Mouse (Mus musculus) forebrain, embryonic 13.5 days (tissue): ENCODE results near the gene Eef1g. TPM values are rescaled to one million over a fixed set of nuclear protein-coding genes. Genes with fewer than 3 reads are reported as not detected.

ENCODE experiments used
- ATAC-seq: fragments of 200-750 bp; cut with Nextera tagmentation; 2 replicates; pipeline ENCODE4 v1.8.0; 2017
- H3K27ac ChIP-seq: fragments of 300-500 bp; sonication (generic); 2 replicates; pipeline ENCODE4 v1.5.1; 2015; ENCODE audit warnings: inconsistent platforms, mild to moderate bottlenecking, moderate library complexity
- H3K27me3 ChIP-seq: fragments of 300-500 bp; sonication (generic); 2 replicates; pipeline ENCODE4 v1.6.1; 2015; ENCODE audit warnings: mild to moderate bottlenecking, inconsistent platforms
- H3K36me3 ChIP-seq: fragments of 300-500 bp; sonication (generic); 2 replicates; pipeline ENCODE4 v1.6.1; 2015; ENCODE audit warnings: mild to moderate bottlenecking, inconsistent platforms; ENCODE audit not compliant: poor library complexity, severe bottlenecking
- H3K4me1 ChIP-seq: fragments of 300-500 bp; sonication (generic); 2 replicates; pipeline ENCODE4 v1.6.1; 2015; ENCODE audit warnings: inconsistent platforms
- H3K4me2 ChIP-seq: fragments of 300-500 bp; sonication (generic); 2 replicates; pipeline ENCODE4 v1.6.1; 2015; ENCODE audit warnings: inconsistent platforms, mild to moderate bottlenecking, moderate library complexity
- H3K4me3 ChIP-seq: fragments of 300-500 bp; sonication (generic); 2 replicates; pipeline ENCODE4 v1.5.1; 2015; ENCODE audit warnings: mild to moderate bottlenecking, inconsistent platforms
- H3K9ac ChIP-seq: fragments of 300-500 bp; sonication (generic); 2 replicates; pipeline ENCODE4 v1.6.1; 2015; ENCODE audit warnings: mild to moderate bottlenecking, inconsistent platforms
- H3K9me3 ChIP-seq: fragments of 300-500 bp; sonication (generic); replicated peaks from 2 replicates; pipeline ENCODE4 v1.6.1; 2016; ENCODE audit warnings: inconsistent platforms
- WGBS: fragments of 180-500 bp; shearing (Covaris S2); methylation state at CpG from one replicate; pipeline ENCODE4 v1.1.7; 2015; 5-methylcytosine and 5-hydroxymethylcytosine counted together
- polyA plus RNA-seq: library from polyadenylated mRNA; unstranded; fragments of >200 nt; fragmentation: Nextera tagmentation; extraction: Ambion mirVana; gene quantifications from 2 replicates; pipeline ENCODE4 v1.2.1, GENCODE M21; 2015

Eef1g gene
- polyA plus RNA-seq, 1 experiment from 2014 or later, result 373 TPM

DNA sequence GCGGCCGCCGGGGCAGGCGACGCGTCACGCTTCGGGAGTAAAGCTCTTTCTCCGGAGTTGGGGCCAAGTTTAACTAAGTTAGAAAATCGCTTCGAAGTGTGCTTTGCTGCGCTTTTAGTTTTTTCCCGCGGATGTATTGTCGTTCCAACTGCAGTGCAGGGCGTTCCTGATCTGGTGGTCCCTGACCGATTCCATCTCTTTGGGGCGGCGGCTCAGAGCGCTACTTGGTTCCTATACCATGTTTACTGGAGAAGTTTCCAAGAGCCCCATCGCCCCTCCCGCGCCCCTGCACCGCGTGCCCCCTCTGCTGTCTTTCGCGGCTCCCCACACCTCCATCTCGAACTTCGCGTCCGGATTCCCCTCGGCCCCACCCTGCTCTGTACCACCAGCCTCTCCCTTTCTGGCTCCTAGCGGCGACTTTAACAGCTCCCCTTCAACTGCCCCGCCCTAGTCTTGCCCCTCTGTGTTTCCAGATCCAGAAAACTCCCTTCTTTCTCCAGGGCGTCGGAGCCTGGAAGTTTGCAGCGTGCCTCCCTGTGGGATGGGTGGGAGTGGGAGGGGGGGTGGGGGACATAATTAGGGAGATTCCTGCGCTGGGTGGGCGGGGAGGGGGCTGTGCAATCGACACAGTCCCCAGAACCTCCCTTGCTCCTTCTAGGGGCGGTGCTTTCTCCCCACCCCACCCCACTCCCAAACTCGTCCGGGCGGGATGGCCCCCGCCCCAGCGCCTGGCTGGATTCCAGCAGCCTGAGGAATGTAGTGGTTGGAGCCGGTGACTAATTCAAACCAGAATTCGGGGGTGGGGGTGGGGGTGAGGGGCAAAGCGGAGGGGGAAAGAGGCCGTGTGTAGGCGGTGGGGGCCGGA is 23.0 kb downstream of the Eef1g start:
- H3K4me1 ChIP-seq, result peaks cover 53% of the 10 kb centered on the region
- peak overlapping the region; percentile 64 for H3K9ac ChIP-seq
- H3K4me2 ChIP-seq, result peak overlapping the region; percentile 95
- WGBS, result under 1% methylated on average over 51 of the region's 53 CpGs
- peak; percentile 71 for ATAC-seq
- peak overlapping the region; percentile 51 for H3K4me3 ChIP-seq
- no peak overlapping the region for H3K27ac ChIP-seq
- H3K27me3 ChIP-seq, result peaks cover 42% of the 10 kb centered on the region
- no peaks in the 10 kb centered on the region for H3K9me3 ChIP-seq
- H3K36me3 ChIP-seq, result no peaks in the 10 kb centered on the region

DNA sequence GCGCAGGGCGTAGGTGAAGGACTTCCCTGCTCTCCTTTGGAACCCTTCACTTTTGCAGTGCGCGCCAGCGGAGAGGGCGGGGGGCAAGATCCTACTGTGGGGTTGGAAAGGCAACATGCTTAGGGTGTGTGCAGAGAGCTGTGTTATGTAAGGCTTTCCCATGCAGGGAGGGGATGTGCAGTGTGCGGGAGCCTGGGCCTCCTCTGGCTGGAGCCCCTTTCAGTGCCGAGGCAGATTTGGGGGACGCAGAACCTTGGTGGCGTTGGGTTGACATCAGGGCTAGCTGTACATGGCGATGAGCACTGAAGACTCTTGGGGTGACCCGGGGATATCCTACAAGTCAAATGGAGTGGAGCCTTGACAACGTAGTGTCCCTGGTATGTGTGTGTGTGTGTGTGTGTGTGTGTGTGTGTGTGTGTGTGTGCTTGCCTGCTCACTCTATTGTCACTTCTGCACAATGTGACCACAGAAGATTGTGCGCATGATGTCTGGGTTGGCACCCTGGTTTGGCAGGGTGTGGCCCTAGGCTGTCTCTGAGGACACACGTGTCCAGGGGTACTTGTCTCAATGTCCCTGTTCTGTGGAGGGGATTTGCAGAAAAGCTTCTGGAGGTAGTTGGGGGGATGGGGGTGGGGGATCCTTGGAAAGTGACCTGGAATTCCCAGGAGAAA is 23.7 kb downstream of the Eef1g start:
- Histone ChIP-seq H3K4me2 (peak overlapping the region; percentile 95), H3K4me3 (peak overlapping the region; percentile 51), H3K27me3 (peaks cover 42% of the 10 kb centered on the region), H3K4me1 (peaks cover 45% of the 10 kb centered on the region), H3K36me3 (no peaks in the 10 kb centered on the region), H3K9me3 (no peaks in the 10 kb centered on the region), H3K9ac (peak overlapping the region; percentile 56), H3K27ac (no peak overlapping the region)
- WGBS, result 18% methylated on average over 14 of the region's 15 CpGs
- peak; percentile 66 for ATAC-seq

DNA sequence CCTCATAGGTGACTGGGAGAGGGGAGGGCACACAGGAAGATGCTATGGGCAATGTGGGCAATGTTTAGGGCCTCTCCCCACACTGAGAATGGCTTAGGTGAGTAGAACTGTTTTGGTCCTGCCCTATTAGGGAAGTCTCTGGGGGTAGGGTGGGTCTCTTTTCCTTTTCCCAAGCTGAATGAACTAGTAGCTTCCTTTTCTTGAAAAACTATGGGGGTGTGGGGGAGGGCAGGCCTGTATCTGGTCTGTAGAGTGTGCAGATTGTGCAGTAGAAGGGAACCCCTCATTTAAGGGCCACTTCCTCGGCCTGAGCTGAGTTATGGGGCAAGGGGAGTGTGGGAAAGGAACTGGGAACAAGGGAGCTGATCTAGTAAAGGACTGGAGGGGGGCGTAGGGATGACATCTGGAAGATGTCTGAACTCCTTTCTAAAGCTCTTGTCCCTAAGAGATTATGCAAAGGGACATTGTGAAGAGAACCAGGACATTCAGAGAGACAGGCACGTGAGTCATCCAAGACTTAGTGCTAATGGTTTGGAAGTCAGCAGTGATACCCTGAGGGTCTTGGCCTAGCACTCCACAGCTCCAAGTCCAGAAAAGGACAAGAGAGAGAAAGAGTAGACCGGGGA is 24.5 kb downstream of the Eef1g start:
- H3K4me3 ChIP-seq, result no peak overlapping the region
- peaks cover 42% of the 10 kb centered on the region for H3K27me3 ChIP-seq
- no peaks in the 10 kb centered on the region for H3K9me3 ChIP-seq
- H3K4me1 ChIP-seq, result peaks cover 37% of the 10 kb centered on the region
- no peak overlapping the region for H3K4me2 ChIP-seq
- no peak overlapping the region for H3K27ac ChIP-seq
- 68% methylated on average over 4 of the region's 4 CpGs for WGBS
- no peak for ATAC-seq
- no peaks in the 10 kb centered on the region for H3K36me3 ChIP-seq
- no peak overlapping the region for H3K9ac ChIP-seq

DNA sequence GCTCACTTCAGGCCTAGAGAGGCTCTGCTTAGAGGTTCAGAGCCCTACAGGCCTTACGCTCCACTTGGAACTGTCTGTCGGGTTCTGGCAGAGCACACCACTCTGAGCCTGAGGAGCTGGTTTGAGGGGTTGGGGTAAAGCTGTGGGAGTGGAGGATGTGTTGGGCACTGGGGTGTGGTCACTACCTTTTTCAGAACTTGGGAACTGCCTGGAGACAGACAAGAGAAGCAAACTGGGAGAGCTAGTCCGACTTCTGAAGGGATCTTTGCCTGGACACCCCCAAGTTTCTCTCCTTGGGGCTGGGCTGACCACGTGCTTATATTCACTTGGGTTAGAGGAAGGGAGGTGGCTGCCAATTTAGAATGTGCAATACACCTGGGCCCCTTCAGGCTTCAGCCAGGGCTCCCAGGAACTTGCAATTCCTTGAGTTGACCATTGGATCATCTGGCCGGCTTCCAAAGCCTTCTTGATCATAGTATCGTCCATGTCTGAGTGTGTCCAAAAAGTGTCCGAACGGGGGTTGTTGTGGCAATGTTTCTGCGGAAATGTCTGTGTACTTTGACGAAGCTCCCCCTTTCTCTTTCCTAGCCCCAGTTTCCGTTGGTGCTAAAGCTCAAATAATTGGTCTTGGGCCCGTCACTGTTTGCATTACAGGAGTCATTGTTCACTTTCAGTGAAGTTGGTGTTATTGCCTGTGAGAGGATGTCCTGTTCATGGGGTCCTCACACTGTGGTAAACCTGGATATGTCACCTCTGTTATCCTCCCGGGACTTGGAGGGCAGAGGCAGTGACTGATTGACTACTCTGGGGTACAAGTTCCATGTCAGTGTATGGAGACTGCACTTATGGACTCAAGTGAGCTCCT is 25.3 kb downstream of the Eef1g start:
- ATAC-seq, result no peak
- Histone ChIP-seq H3K9me3 (no peaks in the 10 kb centered on the region), H3K36me3 (no peaks in the 10 kb centered on the region), H3K4me3 (no peak overlapping the region), H3K4me2 (no peak overlapping the region), H3K4me1 (peaks cover 37% of the 10 kb centered on the region), H3K27me3 (peaks cover 41% of the 10 kb centered on the region), H3K27ac (no peak overlapping the region), H3K9ac (no peak overlapping the region)
- WGBS, result 79% methylated on average over 13 of the region's 13 CpGs

DNA sequence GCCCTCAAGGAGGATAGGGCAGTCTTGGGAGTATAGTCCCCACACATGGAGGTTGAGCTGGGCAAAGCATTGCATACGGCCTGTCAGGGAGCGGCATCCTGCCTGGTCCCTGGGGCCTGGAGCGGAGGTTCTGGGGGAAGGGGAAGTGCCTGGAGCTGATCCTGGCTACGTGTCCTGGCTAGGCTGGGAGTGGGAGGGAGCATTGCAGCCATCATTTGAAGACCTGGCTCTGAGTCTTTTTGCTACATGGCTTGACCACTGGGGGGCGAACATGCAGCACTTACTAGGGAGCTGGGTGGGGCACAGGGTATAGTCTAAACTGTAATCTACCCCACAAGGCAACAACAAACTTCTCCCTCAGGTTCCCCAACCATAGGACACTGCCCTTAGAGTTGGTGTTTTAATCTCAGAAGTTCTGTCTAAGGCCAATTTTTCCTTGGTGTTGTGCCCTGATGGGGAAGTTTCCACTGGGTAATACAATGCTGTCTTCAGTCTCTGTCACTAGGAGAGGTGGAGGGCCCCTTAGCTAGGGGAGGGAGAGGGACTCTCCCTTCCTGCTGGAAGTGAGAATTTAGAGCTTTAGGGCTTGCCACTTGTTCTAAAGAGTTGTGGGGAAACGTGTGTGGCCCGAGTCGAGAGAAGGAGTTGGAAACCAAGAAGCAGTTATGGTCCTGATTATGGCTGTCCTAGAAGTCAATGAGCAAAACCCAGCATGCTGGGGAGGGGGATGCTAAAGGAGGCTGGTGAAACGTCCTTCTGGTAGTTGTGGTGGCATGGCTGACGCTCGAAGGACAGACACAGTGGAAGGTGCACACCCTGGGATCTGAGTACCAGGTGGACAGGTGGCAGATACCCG is 26.2 kb downstream of the Eef1g start:
- Histone ChIP-seq H3K27ac (no peak overlapping the region), H3K36me3 (no peaks in the 10 kb centered on the region), H3K27me3 (peaks cover 35% of the 10 kb centered on the region), H3K4me2 (no peak overlapping the region), H3K9me3 (no peaks in the 10 kb centered on the region), H3K4me1 (peaks cover 35% of the 10 kb centered on the region), H3K4me3 (no peak overlapping the region), H3K9ac (no peak overlapping the region)
- 37% methylated on average over 12 of the region's 12 CpGs for WGBS
- no peak for ATAC-seq

GRCm38 (mm10) chr19:8993625-8993912 is 26.7 kb downstream of the Eef1g start:
- no peak overlapping the region for H3K9ac ChIP-seq
- H3K4me1 ChIP-seq, result peaks cover 29% of the 10 kb centered on the region
- no peaks in the 10 kb centered on the region for H3K36me3 ChIP-seq
- no peak overlapping the region for H3K27ac ChIP-seq
- 46% methylated on average over 2 of the region's 2 CpGs for WGBS
- no peak for ATAC-seq
- H3K4me2 ChIP-seq, result no peak overlapping the region
- no peak overlapping the region for H3K4me3 ChIP-seq
- H3K9me3 ChIP-seq, result no peaks in the 10 kb centered on the region
- H3K27me3 ChIP-seq, result peaks cover 29% of the 10 kb centered on the region

DNA sequence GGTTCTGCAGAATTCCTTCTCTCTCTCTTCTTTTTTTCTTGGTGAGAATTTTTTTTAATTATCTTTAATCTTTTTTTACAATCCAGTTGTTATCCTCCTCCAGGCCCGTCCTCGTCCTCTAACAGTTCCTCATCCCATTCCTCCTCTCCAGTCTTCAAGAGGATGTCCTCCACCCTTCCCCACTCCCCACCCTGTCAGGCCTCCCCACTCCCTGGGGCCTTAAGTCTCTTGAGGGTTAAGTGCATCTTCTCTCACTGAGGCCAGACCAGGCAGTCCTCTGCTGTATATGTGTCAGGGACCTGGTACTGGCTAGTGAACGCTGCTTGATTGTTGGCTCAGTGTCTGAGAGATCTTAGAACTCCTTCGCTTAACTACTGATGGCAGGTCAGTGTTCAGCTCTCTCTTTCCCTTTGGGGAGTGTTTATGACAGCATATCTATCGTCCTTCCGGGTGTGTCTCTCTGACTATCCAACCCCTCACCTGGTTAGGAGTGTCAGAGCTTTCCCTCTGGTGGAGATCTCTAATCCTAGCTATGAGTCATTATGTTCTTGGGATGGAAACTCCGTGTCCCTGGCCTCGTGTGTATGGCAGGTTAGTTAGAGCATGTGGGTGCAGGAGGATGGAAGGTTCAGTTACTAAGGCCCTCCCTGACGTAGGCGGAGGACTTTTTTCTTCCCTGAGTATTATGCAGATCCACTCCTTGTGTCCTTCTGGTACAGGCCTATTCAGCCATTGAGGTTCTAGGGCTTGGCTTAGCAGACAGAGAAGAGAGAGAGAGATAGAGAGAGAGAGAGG is 28.2 kb downstream of the Eef1g start:
- peaks cover 16% of the 10 kb centered on the region; the same call in 1 of the 2 replicates for H3K27me3 ChIP-seq
- H3K9me3 ChIP-seq, result no peaks in the 10 kb centered on the region
- H3K36me3 ChIP-seq, result no peaks in the 10 kb centered on the region
- 85% methylated on average over 10 of the region's 10 CpGs for WGBS
- no peak overlapping the region for H3K27ac ChIP-seq
- H3K4me3 ChIP-seq, result no peak overlapping the region
- no peak overlapping the region for H3K9ac ChIP-seq
- peaks cover 15% of the 10 kb centered on the region for H3K4me1 ChIP-seq
- H3K4me2 ChIP-seq, result no peak overlapping the region
- ATAC-seq, result no peak

GRCm38 (mm10) chr19:8996601-8997000 is 29.8 kb downstream of the Eef1g start:
- no peak overlapping the region for H3K27ac ChIP-seq
- H3K4me2 ChIP-seq, result no peak overlapping the region
- no peaks in the 10 kb centered on the region for H3K36me3 ChIP-seq
- H3K4me1 ChIP-seq, result peaks cover 4% of the 10 kb centered on the region
- H3K4me3 ChIP-seq, result no peak overlapping the region
- no peak overlapping the region for H3K9ac ChIP-seq
- H3K27me3 ChIP-seq, result 0 out of 2 replicates have a peak, but pooled peaks cover 1% of the 10 kb centered on the region
- no peaks in the 10 kb centered on the region for H3K9me3 ChIP-seq
- 92% methylated on average over 6 of the region's 6 CpGs for WGBS
- no peak for ATAC-seq

GRCm38 (mm10) chr19:8997546-8997945 is 30.7 kb downstream of the Eef1g start:
- ATAC-seq, result peak; percentile 86
- Histone ChIP-seq H3K27me3 (no peaks in the 10 kb centered on the region), H3K36me3 (no peaks in the 10 kb centered on the region), H3K9me3 (no peaks in the 10 kb centered on the region), H3K4me3 (no peak overlapping the region), H3K27ac (no peak overlapping the region), H3K4me2 (no peak overlapping the region), H3K9ac (no peak overlapping the region), H3K4me1 (peaks cover 2% of the 10 kb centered on the region)
- 79% methylated on average over 4 of the region's 4 CpGs for WGBS

DNA sequence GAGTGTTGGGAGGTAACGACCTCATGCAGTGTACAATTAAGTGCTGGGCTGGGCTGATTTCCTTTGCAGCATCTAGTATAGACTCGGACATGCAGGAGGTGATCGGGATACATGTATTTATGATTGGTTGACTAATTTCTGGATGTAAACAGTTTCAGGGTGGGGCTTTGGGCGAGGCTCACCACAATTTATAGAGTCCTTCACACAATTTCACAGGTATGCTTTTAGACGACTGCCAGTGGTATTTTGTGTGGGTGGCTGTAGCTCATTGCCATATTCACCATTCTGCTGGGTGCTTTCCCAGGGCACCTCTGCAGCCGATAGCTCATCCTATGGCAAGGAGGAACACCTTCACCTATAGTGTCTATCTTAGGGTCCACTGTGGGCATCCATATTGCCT is 31.7 kb downstream of the Eef1g start:
- Histone ChIP-seq H3K27ac (no peak overlapping the region), H3K4me2 (no peak overlapping the region), H3K27me3 (no peaks in the 10 kb centered on the region), H3K4me3 (no peak overlapping the region), H3K36me3 (no peaks in the 10 kb centered on the region), H3K4me1 (no peaks in the 10 kb centered on the region; the same call in 1 of the 2 replicates), H3K9me3 (no peaks in the 10 kb centered on the region), H3K9ac (no peak overlapping the region)
- ATAC-seq, result no peak
- WGBS, result 83% methylated on average over 6 of the region's 6 CpGs
